Mouse (Mus musculus) spleen, adult 12 weeks (tissue): ENCODE data around the gene Gm4871.
"Not testable (repeated sequence)": the region's sequence is repeated elsewhere in the genome, so short reads cannot be mapped to it uniquely, and the experiment has no call there.

Experiments used
- DNase-seq: peaks from one replicate; pipeline ENCODE4 v3.0.0; 2022; ENCODE audit warnings: low spot score

Gene Gm4871

DNA sequence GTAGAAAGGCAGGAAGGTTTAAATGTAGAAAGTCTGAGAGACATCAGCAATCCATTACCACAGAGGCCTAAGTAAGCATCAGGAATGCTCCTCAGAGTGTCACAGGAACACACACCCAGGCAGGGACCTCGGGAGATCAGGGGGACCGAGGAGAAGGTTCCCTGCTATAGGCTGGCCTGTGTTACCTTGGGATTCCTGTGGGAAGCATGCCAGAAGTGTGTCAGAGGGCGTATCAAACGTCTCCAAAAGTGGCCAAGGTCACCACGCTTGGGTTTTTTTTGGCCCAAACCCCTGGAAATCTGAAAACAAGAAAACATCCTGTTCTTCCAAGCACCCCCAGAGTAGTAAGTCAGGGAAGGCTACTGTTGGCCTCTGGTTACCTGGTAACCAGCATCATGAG, at the start of gene Gm4871:
Gene Gm4871, minus strand, starts transcription at position 364 of the 400 bp plus-strand sequence.
- DNase-seq = not testable (repeated sequence)

DNA sequence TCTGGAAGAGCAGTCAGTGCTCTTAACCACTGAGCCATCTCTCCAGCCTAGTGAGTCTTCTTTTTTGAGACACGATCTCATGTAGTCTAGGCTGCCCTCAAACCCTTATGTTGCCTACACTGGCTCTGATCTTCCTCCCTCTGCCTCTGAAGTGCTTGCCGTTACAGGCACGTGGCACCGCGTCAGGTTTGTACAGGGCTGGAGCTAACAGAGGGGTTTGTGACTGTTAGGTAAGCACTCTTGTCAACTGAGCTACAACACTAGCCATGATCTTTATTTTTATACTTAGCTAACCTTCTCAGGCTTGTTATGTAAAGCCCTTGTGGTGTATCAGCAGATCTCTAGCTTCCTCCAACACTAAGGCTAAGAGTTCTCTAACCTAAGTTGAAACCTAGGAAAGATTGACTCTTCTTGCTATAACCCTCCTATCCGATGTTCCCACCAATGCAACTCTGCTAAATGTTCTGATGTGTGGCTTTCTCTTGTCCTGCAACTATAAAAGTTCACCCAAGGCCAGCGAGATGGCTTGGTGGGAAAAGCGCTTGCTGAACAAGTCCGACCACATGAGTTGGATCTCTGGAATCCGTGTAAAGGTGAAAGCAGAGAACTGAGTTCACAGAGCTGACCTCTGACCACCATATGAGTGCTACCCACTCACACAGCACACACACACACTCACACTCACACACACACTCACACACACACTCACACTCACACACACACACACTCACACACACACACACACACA, 49.5 kb upstream of the Gm4871 start:
- DNase-seq = no peak

DNA sequence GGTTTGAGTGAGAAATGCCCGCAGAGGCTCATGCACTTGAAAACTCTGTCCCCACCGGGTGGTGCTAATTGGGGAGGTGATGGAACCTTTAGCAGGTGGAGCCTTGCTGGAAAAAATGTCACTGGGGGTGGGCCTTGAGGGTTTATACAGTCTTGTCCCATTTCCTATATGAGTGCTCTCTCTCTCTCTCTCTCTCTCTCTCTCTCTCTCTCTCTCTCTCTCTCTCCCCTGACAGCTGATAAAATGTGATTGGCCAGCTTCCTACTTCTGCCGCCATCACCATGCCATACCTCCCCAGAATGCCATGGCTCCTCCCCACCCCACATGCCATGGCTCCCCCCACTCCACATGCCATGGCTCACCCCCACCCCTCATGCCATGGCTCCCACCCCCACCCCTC, 42.5 kb upstream of the Gm4871 start:
- DNase-seq = no peak

DNA sequence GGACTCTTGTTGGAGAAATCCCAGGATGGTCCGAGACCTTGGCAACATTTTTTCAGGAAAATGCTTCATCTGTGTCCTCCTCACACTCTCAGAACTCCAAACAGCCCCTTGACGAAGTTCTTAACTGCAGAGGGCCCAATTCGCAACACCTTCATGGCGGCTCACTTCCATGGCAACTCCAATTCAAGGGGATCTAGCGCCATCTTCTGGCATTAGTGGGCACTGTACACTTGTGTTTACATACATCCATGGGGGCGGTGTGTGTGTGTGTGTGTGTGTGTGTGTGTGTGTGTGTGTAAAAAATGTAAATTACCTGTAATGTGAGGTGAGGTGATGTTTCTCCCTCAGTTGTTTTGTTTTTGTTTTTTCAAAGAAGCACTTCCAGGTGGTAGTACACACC, 38.8 kb upstream of the Gm4871 start:
- DNase-seq = no peak

DNA sequence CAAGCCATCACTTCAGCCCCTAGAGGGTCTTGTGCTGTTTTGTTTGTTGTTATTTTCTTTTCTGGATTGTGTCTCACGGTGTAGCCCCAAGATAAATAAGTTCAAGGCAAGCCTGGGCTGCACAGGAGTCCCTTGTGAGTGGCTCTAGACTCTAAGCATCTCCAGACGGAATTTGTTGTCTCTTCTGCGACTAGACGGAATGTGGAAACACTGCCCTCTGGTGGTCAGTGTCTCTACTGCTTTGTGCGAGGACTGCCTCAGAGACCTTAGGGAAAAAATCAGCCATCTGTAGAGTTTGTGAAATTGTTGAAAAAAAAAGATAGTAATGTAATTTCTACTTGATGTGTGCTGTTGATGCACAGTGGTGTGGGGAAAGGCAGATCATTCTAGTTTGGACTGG, 37.2 kb upstream of the Gm4871 start:
- DNase-seq = peak; percentile 37

DNA sequence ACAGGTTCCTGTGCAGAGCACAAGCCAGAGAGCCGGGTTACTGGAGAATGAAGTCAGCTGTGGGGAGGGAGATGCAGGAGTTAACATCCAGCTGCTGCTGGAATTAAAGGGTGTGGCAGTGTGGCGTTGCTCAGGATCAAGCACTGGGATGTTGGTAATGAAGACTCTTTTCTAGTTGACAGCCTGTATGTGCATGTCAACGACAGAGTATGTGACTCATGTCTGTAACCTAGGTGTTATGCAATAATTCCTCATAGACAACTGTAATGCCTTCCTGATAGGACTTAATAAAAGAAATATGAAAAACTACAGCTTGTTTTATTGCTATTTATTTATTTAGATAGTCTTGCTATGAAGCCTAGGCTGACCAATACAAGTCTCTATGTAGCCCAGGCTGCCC, 36.3 kb upstream of the Gm4871 start:
- no peak for DNase-seq

DNA sequence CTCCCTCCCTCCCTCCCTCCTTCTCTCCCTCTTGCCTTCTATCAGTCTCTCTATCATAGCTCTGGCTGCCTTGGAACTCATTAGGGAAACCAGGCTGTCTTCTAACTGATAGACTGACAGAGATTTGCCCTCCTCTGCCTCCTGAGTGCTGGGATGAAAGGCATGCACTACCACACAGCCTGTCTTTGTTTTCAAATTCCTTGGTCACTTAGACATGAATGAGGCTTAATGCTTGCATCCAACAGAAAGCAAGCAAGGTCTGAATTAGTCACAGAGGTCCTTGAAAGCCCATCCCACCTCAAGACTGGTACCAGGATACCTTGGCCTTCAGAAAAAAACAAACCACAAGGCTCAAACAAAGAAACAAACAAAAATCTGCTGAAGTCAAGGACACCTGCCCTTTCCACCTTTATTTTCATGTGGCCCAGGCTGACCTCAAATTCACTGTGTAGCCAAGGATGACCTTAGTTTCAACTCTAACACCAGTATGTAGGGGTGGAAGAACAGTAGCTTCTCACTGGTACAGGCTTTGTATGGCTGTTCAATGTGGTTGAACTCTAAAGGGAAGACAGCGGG, 32.3 kb upstream of the Gm4871 start:
- no peak for DNase-seq

DNA sequence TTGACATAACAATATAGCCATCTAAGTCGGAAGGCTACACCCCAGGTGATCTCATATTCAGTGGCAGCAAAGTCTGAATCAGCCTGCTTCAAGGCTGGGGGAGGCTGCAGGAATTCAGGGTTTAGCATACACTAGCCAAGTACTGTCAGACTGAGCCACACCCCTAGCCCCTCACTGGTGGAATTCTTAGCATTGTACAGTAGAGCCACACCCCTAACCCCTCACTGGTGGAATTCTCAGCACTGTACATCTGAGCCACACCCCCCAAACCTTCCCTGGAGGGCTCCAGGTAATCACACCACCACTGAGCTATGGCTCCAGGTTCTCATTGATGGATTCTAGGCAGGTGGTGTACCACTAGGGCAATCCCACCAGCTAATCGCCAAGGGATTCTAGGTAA, 27.0 kb upstream of the Gm4871 start:
- no peak for DNase-seq

DNA sequence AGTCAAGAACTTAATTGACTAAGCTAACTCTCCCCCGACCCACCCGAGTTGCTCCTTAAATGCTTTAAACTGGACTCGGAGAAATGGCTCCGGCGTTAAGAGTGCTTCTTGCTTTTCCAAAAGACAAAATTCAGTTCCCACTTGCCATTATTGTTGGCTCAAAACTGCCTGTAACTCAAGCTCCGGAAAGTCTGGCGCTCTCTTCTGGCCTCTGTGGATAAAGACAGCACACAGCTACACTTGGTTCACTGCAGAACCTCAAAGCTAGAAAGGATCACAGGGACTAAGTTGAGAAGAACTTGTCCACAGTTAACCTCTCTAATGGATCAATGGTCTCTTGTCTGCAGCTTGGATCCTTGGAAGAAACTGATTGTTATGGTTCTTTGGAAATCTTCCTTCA, 26.2 kb upstream of the Gm4871 start:
- DNase-seq = no peak

DNA sequence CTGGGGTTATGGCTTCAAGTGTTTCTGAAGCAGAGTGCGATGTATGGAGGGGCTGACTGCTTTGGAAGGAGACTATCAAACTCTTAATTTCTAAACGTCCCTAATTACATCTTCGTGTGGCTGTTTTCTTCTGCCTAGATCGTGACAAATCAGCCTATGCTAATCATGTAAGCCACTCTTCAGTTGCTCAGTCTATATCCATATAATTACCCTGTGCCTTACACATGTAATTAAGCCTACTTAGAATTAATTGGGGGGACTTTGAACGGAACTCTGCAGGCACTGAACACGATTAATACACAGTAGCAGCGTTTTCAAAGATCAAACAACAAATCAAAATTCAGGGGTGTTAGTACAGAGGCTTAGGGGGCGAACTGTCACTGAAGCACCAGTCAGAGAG, 25.4 kb upstream of the Gm4871 start:
- no peak for DNase-seq

DNA sequence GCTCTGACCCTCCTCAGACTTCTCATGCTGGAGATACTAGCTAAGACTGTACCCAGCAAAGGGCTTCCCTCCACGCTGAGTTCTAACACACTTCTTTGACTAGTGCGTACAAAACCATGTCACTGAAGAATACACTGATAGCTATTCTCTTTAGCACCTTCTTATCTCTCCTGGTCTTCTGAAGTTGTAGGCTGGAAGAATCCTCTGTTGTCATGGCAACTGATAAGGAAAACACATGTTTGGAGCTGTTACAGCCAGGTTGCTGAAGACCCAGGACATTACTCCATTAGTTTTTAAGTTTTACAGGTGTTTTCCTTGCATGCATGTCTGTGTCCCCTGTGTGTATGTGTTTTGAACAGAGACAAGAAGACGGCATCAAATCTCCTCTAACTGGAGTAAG, 21.6 kb upstream of the Gm4871 start:
- not testable (repeated sequence) for DNase-seq

DNA sequence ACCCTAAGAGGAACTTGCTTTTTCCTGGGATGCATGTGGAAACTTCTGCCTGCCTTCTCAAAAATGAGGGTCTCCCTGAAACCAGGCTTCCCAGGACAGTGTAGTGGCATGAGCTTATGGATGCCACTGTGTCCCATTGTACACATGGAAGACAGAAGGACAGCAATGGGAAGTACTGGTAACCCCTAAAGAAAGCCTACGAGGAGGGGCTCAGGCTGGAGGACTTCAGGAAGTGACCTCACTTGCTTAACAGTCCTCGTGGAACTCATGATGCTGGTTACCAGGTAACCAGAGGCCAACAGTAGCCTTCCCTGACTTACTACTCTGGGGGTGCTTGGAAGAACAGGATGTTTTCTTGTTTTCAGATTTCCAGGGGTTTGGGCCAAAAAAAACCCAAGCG, 10.1 kb upstream of the Gm4871 start, which contains the start of gene 1700018F24Rik:
Gene 1700018F24Rik, plus strand, starts transcription at position 301 of the 400 bp plus-strand sequence.
- DNase-seq = not testable (repeated sequence)

DNA sequence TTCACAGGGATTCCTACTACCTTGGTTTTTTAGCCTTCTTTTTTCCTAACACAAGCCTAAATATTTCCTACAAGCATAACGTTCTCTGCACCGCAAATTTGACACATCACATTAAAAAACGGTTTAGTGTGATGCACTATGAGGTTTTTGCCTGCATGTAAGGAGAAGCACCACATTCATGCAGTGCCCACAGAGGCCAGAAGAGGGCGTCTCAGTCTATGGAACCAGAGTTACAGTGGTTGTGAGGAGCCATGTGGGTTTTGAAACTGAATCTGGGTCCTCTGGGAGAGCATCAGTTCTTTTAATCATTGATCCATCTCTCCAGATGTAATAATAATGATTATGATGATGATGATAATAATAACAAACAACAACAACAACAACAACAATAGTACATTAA, 9.1 kb upstream of the Gm4871 start:
- no peak for DNase-seq

DNA sequence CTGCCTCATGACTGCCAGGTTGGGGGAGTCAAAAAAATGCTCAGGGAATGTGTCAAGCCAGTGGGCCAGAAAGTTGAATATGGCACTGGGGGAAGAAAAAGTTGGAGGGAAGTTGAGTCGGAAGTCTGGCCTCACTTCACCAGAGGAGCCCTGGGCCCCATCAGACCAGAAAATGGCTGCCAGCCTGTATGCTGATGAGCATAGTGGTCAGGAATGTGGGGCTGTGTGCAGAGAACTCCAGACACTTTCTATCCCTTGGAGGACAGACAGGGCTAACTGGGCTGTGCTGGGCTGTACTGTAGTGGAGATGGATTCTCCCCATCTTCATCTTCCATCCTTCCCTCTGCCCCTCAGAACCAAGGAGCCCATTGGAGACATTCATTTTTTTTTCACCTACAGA, 2.1 kb downstream of the Gm4871 start:
- DNase-seq = not testable (repeated sequence)

DNA sequence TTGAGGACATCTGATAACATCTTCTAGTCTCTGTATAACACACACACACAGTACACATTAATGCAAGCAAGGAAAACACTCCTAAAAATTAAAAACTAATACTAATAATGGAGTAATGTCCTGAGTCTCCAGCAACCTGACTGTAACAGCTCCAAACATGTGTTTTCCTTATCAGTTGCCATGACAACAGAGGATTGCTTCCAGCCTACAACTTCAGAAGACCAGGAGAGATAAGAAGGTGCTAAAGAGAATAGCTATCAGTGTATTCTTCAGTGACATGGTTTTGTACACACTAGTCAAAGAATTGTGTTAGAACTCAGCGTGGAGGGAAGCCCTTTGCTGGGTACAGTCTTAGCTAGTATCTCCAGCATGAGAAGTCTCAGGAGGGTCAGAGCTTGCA, 11.8 kb downstream of the Gm4871 start:
- not testable (repeated sequence) for DNase-seq

DNA sequence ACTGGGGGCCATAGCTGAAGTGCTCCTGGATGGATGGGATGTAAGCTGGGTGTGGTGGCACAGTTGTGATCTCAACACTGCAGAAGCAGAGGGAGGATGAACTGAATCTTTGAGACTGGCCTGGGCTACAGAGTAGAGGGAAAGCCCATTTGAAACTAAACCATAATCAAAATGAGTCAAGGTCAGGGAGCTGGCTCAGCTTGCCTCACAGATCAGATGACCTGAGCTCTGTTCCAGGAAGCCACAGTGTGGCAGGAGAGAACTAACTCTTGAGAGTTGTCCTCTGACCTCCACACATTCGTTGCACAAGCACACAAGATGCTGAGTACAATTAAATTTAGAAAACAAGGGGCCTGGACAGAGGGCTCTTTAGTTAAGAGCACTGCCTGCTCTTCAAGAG, 12.3 kb downstream of the Gm4871 start:
- DNase-seq = not testable (repeated sequence)

DNA sequence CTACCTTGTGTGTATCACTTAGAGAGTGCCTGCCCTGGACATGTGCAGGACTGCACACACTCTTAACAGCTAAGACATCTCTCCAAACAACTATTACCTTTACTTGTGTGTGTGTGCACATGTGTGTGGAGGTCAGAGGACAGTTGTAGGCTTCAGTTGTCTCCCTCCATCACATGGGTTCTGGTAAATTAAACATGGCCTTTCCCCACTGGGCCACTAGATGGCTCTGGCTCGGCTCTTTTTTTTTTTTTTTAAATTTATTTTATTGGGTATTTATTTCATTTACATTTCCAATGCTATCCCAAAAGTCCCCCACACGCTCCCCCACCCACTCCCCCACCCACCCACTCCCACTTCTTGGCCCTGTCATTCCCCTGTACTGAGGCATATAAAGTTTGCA, 15.8 kb downstream of the Gm4871 start:
- not testable (repeated sequence) for DNase-seq

DNA sequence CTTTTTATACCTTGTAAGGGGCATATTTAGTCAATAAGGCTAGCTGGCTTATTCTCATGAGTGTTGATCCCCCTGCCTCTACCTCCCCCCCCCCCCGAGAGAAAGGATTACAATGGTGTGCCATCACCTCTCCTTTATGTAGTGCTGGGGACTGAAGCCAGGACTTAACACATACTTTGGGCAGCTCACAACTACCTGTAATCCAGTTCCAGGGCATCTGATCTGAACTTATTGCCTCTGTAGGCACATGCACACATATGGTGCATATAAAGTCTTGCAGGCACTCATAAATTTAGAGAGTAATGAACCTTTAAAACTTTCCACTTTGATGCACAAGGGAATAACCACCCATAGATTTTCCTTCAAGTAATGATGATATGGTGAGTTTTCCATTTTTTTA, 18.3 kb downstream of the Gm4871 start:
- no peak for DNase-seq

DNA sequence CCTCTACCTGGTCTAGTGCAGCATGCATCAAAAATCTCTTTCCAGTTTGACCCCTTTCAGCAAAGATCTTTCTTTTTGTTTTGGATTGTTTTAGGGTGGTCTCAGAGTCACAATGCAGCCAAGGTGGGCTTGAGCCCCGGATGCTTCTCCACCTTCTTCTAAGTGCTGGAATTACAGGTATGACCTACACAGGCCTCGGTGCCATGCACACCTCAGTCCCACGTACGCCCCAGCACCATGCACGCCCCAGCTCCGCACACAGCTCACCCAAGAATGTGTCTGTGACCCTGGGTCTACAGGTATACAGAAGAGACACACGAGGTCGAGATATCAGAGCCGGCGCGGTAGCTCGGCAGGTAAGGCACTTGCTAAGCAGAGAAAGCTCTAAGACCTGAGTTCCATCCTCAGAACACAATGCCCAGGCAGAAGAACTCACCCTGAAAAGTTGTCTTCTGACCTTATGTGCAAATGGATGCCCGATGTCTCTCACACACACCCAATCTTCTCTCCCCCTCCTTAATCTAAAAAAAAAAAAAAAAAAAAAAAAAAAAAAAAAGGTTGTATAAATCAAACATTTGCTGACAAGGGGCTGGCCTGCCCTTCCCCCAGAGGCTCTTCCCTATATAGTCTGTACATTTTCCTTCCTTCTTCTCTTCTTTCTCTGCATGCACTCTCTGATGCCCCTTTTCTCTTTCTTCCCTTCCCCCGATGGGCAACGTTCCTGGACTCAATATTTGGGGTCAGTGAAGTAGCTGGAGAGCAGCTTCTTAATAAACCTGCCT, 23.5 kb downstream of the Gm4871 start:
- no peak for DNase-seq

DNA sequence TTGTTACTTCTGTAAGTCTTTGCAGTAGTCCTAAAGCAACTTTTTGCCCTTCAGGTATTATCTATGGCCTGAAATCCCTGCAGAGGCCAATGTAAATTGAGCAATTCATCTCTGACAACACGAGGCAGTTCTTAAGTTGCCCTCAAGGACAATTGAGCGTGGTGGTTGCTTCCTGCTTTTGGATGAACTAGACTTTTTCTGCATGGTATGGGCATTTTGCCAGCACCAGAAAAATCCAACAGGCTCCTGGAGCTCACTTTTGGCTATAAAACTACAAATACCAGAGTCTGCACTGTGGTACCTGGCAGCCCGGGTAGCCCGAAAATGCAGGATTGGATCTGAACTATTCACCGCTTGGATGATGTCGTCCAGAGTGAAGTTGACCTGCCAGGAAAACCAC, 27.0 kb downstream of the Gm4871 start:
- no peak for DNase-seq

DNA sequence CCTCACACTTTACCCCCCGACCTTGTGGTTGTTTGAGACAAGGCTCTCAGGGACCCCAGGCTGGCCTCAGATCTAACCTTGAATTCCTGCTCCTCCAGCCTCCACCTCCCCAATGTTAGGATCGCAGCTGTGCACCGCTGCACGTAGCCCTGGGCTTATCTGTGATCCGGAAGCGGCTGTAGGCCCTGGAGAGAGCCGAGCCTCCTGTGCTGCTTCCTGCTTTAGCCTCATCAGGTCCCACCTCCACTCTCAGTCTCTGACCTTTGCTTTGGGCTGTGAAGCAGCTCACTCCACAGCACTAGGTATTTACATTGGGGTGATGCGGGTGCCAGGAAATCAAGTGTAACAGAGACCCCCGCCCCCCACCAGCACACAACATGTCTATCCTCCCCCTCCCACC, 28.1 kb downstream of the Gm4871 start:
- no peak for DNase-seq

DNA sequence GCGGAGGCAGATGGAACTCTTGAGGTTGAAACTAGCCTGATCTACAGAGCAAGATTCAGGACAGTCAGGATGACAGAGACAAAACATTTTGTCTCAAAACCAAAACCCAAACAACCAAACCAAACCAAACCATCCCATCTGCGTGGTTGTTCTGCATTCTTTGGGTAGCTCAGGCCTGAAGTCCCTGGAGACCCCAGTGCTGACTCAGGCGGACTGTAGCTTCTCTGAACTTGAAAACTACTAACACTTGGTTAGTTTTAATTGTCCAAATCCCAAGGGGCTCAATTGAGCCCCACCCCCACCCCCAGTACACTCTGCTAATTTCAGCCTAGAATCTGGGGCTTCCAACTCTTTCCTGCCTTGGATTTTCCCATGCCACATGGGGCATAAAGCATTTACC, 29.2 kb downstream of the Gm4871 start:
- no peak for DNase-seq

DNA sequence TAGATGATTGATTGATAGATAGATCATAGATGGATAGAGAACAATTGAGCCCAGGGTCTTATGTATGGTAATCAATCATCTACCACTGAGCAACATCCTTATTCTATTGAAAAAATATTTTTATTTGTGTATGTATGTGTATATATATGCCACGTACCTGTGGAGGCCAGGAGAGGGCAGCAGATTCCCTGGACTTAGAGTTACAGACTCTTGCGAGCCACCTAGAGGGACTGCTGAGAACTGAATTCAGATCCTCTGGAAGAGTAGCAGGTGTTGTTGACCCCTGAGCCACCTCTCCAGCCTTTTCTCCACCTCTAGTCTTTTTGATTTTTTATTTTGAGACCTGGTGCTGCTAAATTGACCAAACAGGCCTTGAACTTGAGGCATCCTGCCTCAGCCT, 34.1 kb downstream of the Gm4871 start:
- DNase-seq = no peak
